Mouse (Mus musculus): ENCODE results near the gene Acbd6.

Gene Acbd6

GRCm38 (mm10) chr1:155656321-155656720, 98.4 kb downstream of the Acbd6 start:
- DNase-seq, result no peak

DNA sequence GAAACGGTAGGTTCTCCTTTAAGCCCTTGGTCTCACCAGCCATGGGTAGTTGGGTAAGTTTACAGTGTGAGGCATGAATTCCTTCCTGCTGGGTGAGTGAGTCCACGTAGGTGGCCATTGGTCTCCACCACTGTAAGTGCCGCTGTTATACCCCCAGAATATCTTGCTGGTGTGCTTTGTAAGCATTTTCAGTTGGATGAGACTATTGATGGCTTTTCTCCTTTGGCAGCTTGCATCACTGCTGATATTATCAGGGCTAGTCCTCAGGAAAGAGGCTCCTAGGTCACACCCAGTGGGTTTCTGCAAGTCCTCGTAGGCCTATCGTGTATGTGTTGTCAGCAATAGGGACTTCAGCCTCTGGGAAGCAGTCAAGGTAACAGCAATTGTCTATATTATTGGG, 106.1 kb downstream of the Acbd6 start:
- no peak for DNase-seq

DNA sequence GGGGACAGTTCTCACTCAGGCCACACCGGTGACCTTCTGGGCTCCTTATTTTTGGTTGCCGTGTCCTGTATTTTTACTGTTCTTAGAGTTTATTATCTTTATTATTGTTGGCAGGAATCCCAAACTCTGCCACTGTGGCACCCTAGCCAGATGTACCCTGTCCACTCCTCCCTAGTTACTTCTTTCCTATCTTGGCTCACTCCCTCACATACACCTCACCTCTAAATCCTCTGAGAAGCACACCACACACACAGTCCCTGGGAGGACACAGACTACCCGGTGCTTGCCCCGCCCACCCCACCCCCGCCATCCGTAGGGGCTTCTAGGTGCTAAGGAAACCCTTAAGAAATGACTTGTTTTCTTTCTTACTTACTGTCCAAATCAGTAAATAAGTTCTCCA, 117.7 kb downstream of the Acbd6 start:
- no peak for DNase-seq

GRCm38 (mm10) chr1:155681116-155681799, 123.3 kb downstream of the Acbd6 start:
- DNase-seq, result no peak

- peak; percentile 81 for DNase-seq
These were observed 128.9 kb downstream of the Acbd6 start for GRCm38 (mm10) chr1:155686816-155687215.

DNA sequence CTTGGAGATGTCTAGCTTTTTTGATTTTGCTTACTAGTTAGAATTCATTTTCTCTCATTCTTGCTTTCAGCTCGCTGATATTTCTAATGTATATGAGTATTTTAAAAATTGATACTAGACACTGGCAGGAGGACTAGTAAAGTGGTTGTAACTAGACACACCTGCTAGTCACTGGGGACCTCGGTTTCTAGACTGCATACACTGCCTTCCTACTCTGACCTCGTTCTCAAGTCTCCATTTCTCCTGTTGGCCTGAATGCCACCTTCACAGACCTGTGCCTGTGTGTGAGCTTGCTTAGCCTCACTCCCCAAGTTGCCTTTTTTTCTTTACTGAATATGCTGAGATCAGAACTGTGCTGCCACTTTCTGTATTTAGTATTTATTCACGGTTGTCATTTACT, 131.2 kb downstream of the Acbd6 start:
- peak; percentile 56 for DNase-seq

DNA sequence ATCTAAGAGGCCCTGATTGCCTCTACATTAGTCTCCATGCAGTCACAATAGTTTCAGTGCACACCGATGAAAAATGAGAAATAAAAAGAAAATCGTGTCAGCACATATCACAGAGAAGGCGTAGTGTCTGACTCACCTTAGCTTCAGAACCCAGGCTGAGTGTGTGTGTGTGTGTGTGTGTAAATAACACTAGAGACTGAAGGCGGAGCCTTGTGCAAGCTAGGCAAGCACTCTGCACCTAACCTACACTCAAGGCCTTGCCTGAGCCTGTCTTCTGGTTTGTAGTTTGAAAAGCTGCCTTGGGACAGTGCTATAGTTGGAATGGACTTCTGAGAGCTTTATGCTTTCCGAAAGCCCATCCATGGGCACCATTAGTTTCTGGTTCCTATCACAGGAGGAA, 131.6 kb downstream of the Acbd6 start:
- no peak for DNase-seq

GRCm38 (mm10) chr1:155692230-155692629, 134.3 kb downstream of the Acbd6 start:
- DNase-seq, result peak; percentile 70

DNA sequence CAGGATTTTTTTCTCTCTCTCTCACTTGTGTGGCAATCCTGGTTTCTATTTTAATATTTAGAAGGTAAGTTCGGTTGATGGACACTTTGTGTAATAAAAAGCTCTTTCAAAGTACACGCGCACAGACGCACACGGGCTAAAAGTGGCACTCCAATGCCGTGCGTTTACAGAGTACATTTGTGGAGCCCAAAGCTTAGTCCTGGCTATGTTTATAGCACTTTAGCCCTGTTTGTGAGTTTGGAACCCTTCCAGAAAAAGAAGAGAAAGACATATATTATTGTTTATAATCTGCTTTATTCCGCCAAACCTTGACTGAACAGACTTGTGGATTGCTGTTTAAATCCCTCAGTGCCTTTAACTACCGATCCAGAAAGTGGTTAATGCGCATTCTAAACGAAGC, 135.1 kb downstream of the Acbd6 start:
- DNase-seq, result no peak

GRCm38 (mm10) chr1:155693443-155693842, 135.5 kb downstream of the Acbd6 start:
- DNase-seq, result no peak

DNA sequence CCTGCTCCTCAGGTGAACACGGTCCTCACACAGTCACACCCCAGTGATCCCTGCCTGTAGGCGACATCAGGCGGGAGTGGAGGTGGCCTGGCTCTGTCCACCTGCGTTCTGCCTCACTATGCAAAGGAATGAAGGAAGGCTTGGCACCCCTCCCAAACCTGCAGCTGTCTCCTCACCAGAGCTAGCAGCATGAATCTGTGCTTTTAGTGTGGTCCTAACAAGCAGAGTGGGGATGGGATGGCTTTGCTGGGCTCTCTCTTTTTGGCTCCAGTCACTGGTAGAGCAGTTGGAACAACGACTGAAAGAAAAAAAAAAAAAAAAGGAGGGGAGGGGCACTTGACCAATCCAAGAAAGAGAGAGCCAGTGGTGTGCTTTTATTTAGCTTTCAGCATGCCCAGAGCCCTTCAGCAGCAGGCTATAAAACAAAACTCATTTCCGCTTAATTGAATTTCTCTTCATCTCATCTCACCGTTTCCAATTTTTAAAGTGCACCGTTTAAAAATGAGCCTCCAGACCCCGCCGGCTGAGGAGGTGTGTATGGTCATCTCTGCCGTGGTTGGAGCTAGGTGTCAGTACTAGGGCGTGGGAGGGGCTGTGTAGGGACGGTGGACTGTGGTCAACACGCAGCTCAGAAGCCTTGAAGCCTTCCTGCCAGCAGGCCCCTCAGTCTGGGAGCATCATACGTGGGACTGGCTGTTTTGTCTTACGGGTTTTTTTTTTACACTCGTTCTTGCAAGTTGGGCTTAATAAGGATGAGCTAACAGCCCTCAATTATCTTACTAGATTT, 140.6 kb downstream of the Acbd6 start:
- DNase-seq, result no peak

DNA sequence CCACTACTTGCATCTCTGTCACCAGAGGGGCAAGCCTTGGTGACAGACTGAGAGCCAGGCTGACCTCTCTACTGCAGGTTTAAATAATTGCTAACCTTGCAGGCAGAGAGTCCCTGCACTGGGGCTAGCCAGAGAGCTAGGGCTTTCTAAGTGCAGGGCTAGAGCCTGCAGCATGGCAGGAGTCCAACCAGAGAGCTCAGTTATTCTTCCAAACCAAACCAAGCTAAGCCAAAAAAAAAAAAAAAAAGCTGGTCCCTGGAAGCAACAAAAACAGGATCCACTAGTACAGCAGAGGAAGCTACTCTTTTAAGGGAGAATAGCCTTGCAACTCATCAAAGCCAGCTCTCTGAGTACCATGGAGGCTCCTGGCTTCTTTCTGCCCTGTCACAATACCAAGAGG, 143.0 kb downstream of the Acbd6 start:
- DNase-seq, result no peak

DNA sequence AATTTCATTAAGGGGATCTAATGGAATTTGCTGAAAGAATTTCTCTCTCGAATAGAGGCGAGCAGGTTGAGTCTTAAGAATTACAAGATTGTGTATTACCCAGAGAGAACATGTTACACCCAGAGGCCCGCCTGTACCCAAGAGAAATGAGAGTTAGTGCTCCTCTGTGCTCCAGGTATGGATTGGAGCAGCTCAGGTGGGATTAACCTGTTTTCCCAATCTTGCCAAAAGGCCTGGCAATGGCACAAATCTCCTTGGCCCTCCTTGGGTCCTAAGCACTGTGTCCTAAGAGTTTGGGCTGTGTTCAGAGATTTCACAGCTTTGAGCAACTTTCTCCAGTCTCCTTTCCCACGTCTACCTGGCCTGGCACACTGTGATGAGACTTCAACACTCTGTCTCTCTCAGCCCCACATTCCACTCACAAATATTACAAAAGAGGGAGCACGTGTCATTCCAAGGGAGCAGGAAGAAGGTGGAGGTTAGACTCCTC, 145.3 kb downstream of the Acbd6 start:
- no peak for DNase-seq

- no peak for DNase-seq
These were observed 146.3 kb downstream of the Acbd6 start for GRCm38 (mm10) chr1:155704182-155704581.

DNA sequence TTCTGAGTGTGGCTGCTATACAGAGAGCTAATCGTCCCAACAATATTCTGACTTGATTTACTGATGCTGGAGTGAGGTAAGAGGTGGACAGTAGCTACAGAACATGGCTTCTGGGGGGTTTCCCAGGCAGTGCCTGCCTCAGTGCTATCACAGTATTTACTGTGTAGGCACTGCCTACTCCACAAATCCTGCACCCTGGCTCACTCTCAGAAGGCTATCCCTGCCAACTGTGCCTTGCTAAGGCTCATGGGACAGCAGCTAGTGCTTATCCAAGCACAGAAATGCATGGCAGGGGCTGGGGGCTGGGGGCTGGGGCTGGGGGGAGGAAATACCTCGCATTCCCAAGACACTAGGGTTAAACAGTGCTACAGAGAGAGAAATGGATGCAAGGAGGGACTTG, 155.4 kb downstream of the Acbd6 start:
- no peak for DNase-seq

GRCm38 (mm10) chr1:155715366-155715765, 157.4 kb downstream of the Acbd6 start:
- no peak for DNase-seq

GRCm38 (mm10) chr1:155717301-155717700, 159.4 kb downstream of the Acbd6 start:
- DNase-seq, result no peak

- peak; percentile 69 for DNase-seq
These were observed 160.9 kb downstream of the Acbd6 start for GRCm38 (mm10) chr1:155718851-155719250.

DNA sequence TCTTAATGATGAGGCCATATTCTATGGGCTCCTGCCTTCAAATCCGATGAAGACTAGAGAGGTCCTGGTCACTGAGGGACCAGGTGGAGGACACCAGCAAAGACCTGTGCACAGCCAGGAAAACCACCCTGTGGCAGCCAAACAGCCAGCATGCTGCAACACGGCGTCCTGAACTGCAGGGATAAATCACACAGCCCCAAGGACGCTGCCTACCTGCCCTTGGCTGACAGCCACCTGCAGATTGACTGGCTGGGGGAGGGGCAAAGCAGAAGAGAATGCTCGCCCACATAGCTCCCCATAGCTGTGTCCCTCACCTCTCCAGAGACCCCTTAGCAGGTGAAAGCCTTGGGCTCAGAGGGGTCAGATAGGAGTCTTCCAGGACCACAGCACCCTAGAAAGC, 162.1 kb downstream of the Acbd6 start:
- DNase-seq, result peak; percentile 90

DNA sequence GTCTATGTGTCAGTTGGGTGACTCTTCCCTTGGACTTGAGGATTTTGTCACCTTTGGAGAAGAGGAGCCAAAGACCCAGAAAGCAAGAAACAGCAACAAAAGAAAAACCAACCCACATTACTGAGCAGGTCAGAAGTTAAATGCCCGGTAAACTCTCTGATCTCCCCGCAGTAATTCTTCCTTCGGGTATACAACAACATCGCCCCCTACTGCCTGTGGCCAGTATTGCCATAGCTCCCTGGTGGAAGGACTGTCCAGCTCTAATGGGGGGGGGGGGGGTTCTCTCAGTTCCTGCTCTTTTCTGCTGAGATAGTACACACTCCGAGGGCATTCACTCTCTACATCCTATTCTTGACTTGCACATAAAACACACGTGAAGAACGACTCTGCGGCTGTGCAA, 163.5 kb downstream of the Acbd6 start:
- peak; percentile 87 for DNase-seq

DNA sequence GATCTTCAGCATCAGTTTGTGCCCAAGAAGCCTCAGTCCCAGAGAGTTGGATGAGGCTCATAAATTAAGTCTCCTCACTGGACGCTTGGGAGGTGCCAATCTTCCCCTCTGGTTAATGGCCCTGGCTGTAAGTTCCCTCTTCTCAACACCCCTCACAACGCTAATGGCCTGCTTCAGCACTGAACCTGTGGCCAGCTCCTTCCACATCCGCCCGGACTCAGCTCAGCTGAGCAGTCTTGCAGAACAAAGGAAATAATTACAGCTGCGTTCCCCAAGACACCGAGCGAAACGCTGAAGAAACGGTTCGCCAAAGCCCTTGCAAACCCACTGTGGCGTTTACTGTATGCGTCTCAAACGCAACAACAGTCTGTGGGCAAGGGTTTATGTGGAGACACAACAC, 164.3 kb downstream of the Acbd6 start:
- no peak for DNase-seq

DNA sequence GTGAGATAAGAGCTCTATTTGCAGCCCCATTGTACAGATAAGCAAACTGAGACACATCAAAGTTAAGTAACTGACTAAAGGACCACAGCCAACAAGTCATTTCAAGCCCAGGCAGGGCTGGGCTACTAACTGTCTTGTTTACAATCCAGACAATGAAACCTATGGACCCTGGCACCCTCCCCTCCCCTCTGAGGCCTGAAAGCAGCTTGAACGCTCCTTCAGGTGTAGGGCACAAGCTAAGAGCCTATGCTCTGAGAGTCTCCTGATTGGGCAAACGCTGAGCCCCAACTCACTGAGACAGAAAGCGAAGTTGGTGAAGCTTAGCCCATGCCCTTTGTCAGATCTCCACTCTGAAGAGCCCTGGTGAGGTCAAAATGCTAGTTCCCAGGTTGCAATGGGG, 166.4 kb downstream of the Acbd6 start:
- DNase-seq, result peak; percentile 60

- peak; percentile 3 for DNase-seq
These were observed 168.0 kb downstream of the Acbd6 start for GRCm38 (mm10) chr1:155725876-155726275.

DNA sequence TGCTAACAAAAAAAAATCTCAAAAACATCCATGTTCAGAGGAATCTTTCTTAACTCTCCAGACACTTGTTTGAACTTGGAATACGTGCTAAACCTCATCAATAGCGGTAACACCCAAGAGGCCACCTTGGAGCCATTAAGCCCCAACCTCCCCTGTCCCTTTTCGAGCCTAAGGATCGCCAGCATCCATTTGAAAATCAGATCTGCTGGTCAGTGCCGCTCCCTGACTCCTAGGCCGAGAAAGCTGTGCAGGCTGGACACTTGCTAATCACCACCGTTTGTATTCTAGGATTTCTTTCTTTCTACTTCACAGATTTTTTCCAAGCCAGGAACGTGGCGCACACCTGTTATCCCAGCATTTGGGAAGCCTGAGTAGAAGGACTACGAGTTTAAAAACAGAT, 169.9 kb downstream of the Acbd6 start:
- peak; percentile 66 for DNase-seq
